8 mouse cellular contexts compared by ENCODE assay signal in genomic region chr7:105787285-105788140, GRCm38 (mm10). TPM values are rescaled to one million over a fixed set of nuclear protein-coding genes. Genes with fewer than 3 reads are reported as not detected.
DNase-seq lines count a peak whose midpoint lies in the region; ATAC-seq lines count a peak whose summit lies in the region.

Gene Dchs1 (minus strand): TSS chr7:105787654.

- peak; percentile 40 for DNase-seq in gastrocnemius, postnatal 14 days
- no peak for DNase-seq in gastrocnemius, adult 8-10 months (ENCODE audit: low spot score in 2 of 2)
- DNase-seq in CD4-positive, CD25-positive, alpha-beta regulatory T cell, adult 2 months (ENCODE audit: low read depth, low spot score): peak; percentile 41
- peak; percentile 70 for DNase-seq in embryonic facial prominence, embryonic 11.5 days (ENCODE audit: low spot score)
- DNase-seq in heart, postnatal 4 days: peak; percentile 51
- peak; percentile 46 for DNase-seq in liver
- no peak for DNase-seq in ovary, postnatal 14 days (ENCODE audit: low spot score)

- H3K4me2 ChIP-seq in embryonic facial prominence, embryonic 11.5 days (ENCODE audit: low read depth, low read length): peak within 1 kb of the TSS; percentile 73
- peak within 1 kb of the TSS; percentile 84 for H3K4me2 ChIP-seq in neural tube, embryonic 12.5 days (replicated peaks)

- peak within 1 kb of the TSS; percentile 95 for H3K27ac ChIP-seq in embryonic facial prominence, embryonic 11.5 days (replicated peaks; ENCODE audit: low read depth, low read length)
- peak within 1 kb of the TSS; percentile 93 for H3K27ac ChIP-seq in neural tube, embryonic 12.5 days

- ATAC-seq in embryonic facial prominence, embryonic 11.5 days (replicated peaks; ENCODE audit: insufficient number of reproducible peaks, low FRiP score, low TSS enrichment, low read depth): peak; percentile 82
- ATAC-seq in neural tube, embryonic 12.5 days (ENCODE audit: low FRiP score, low read depth): peak; percentile 77

- peak within 1 kb of the TSS; percentile 94 for H3K4me3 ChIP-seq in embryonic facial prominence, embryonic 11.5 days (ENCODE audit: low read depth, low read length)
- peak within 1 kb of the TSS; percentile 97 for H3K4me3 ChIP-seq in neural tube, embryonic 12.5 days

- no peaks in the 10 kb centered on the region for H3K27me3 ChIP-seq in embryonic facial prominence, embryonic 11.5 days (ENCODE audit: control insufficient read depth, insufficient read depth, low read length)
- H3K27me3 ChIP-seq in neural tube, embryonic 12.5 days (replicated peaks): no peaks in the 10 kb centered on the region

- H3K4me1 ChIP-seq in embryonic facial prominence, embryonic 11.5 days (ENCODE audit: control insufficient read depth, insufficient read depth, low read length): peaks cover 3% of the 10 kb centered on the region
- H3K4me1 ChIP-seq in neural tube, embryonic 12.5 days: peaks cover 41% of the 10 kb centered on the region

- intact Hi-C loops in gastrocnemius, postnatal 14 days (cut with DNase I; ENCODE audit: low total_unique reads): no loop called here

- no peaks in the 10 kb centered on the region for H3K36me3 ChIP-seq in embryonic facial prominence, embryonic 11.5 days (replicated peaks; ENCODE audit: control insufficient read depth, insufficient read depth, low read depth, low read length)
- H3K36me3 ChIP-seq in neural tube, embryonic 12.5 days: peaks cover 19% of the 10 kb centered on the region; the same call in 1 of the 2 replicates

- 1% methylated on average over 31 of the region's 97 CpGs for WGBS in embryonic facial prominence, embryonic 11.5 days
- under 1% methylated on average over 81 of the region's 97 CpGs for WGBS in neural tube, embryonic 12.5 days

- no peaks in the 10 kb centered on the region for H3K9me3 ChIP-seq in embryonic facial prominence, embryonic 11.5 days (replicated peaks; ENCODE audit: control insufficient read depth, low read length)
- no peaks in the 10 kb centered on the region for H3K9me3 ChIP-seq in neural tube, embryonic 12.5 days

- peak within 1 kb of the TSS; percentile 99 for H3K9ac ChIP-seq in embryonic facial prominence, embryonic 11.5 days (replicated peaks; ENCODE audit: low read length)
- H3K9ac ChIP-seq in neural tube, embryonic 12.5 days: peak within 1 kb of the TSS; percentile 100

RNA-seq across cellular contexts. Expression of gene Dchs1, which starts in this region (rescaled TPM):
- total RNA-seq in gastrocnemius, postnatal 14 days (2021): 10 to 100 TPM in 1 of 2 experiments, 1 to 10 TPM in 1; 9.2 to 14.2 TPM
- total RNA-seq in gastrocnemius, adult 8-10 months (2022): 1 to 10 TPM; 1.4 to 2.1 (median 1.7) TPM
- polyA plus RNA-seq in embryonic facial prominence, embryonic 11.5 days (2014; fragmentation: Nextera tagmentation; extraction: Ambion mirVana): 18.5 and 19.3 TPM in 2 replicates
- 10 to 100 TPM; 36.3 to 40.0 TPM for total RNA-seq in heart, postnatal 4 days (2021)
- 20.4 and 20.6 TPM in 2 replicates for polyA plus RNA-seq in neural tube, embryonic 12.5 days (2016; fragmentation: Nextera tagmentation; extraction: Ambion mirVana)

Comparison
In these comparisons a context has a peak if more than half of its experiments do, and no peak if none do; other contexts are left out.
1. DNase-seq: peak in gastrocnemius, postnatal 14 days (single experiment), CD4-positive, CD25-positive, alpha-beta regulatory T cell, adult 2 months (single experiment), embryonic facial prominence, embryonic 11.5 days (single experiment), heart, postnatal 4 days (single experiment) and liver (single experiment); none in gastrocnemius, adult 8-10 months (0 of 2) and ovary, postnatal 14 days (single experiment).